Mouse (Mus musculus): ENCODE data around the gene Coq7. TPM values are rescaled to one million over a fixed set of nuclear protein-coding genes. Genes with fewer than 3 reads are reported as not detected.

The Coq7 gene
- total RNA-seq, 2 experiments from 2014 or later: 63.5 to 67.8 TPM

DNA sequence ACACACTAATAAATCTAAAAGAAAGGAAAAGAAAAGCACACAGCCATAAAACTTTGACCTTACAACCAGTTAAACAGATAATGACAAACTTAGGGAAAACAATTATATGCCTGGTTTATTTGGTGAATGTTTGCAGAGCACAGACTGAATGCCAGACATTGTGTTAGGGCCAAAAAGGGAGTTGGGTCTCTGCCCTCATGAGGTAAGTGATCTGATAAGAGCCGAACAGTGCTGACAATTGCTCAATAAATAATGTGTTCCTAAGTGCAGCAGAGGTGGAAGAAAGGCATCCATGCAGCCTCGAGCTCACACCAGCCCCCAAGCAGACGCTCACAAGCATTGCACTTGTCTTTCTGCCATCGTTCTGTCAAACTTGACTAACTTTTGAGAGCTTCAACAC lies 68.7 kb downstream of the Coq7 start:
- DNase-seq (ENCODE audit: low spot score in 2 of 2): no peak

DNA sequence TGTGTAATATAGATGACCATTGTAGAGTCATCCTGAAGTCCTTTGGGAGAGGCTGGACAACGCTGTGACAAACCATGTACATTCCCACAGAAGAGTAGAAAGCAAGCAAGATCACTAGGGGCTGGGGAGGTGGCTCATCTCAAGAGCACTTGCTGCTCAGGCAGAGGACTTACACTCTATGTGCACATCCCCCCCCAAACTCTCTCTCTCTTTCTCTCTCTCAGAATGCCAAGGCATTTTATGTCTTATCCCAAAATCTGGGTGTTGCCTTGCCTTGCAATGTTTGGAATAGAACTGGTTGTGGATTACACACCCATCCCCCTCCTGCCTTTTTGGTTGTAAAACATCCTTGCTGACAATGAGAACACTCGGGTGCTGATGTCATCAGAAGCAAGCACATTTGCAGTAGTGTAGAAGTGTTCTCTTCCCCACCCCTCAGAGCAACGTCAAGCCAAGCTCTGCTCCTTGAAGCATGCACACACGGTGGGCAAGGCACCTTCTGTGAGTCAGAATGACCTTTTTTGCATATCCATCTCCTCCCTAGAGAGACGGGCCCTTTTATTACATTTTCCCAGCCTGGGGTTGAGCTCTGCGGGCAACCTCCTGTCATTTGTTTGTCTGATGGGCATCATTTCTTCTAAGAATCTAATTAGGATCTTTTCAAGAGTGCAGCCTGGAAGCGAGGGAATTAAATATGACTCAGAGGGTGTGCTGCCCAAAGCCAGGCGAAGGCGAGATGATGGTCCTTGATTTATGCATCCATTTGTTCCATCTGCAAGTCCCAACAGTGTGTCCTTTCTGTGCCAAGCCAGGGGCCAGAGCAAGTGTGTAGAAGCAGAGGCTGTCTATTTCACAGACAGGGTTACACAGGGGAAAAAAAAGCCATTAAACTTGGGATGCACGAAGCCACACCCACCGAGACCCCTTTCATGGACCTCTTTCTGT lies 70.1 kb downstream of the Coq7 start:
- DNase-seq (ENCODE audit: low spot score in 2 of 2): no peak

DNA sequence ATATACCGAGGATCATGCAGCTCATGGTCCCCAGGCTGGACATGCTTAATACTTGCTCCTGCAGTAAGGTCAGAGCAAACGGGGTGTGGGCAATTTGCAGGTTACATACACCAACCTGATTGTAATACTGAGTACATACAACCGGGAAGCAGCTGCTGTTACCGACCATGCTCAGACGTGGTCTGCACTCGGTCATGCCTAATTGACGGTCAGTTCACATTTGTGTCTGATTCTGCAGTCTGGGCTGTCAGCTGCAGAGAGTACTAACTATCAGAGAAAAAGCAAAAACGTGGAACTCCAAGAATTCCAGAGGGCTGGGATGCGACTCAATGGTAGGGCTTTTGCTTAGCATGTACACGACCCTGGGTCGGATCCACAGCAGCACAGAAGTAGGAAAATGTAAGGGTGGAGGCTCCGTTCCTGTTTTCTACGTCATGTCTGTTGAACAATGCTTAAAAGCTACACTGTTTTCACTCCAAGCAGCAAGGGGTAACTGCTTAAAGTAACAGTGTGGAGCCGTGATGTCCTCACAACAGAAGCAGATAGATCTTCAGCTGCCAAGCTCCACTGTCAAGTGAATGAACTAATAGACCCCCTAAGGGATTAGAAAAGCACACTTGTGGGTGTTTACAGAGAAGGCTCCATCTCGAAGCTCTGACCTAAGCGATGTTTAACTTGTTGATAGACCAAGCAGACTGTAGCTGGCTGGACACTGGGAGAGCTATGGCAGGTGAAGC lies 71.6 kb downstream of the Coq7 start:
- no peak for DNase-seq (ENCODE audit: low spot score in 2 of 2)

Other genes with a start within 250 kb of the Coq7 start
- gene Syt17, start 85.1 kb downstream of the Coq7 start, total RNA-seq (2021): 1 to 10 TPM; 3.7 to 3.9 TPM
- gene Itpripl2, start 41.4 kb downstream of the Coq7 start, total RNA-seq (2021): 10 to 100 TPM; 37.3 to 40.9 TPM
- 1 to 10 TPM; 4.6 to 5.0 TPM for gene Tmc7, start 51.4 kb upstream of the Coq7 start, total RNA-seq (2021)
- gene Tmc5, start 63.9 kb upstream of the Coq7 start, total RNA-seq (2021): under 1 TPM; 0.47 to 0.54 TPM
- 10 to 100 TPM; 36.5 to 38.2 TPM for gene Gde1, start 172.4 kb upstream of the Coq7 start, total RNA-seq (2021)
- 10 to 100 TPM in 1 of 2 experiments, 1 to 10 TPM in 1; 8.7 to 12.8 TPM for gene Ccp110, start 179.2 kb upstream of the Coq7 start, total RNA-seq (2021)
- gene Vps35l, start 206.9 kb upstream of the Coq7 start, total RNA-seq (2021): 10 to 100 TPM; 41.4 to 41.5 TPM